Mouse (Mus musculus): ENCODE measurements around the gene Slc38a5.

The Slc38a5 gene

DNA sequence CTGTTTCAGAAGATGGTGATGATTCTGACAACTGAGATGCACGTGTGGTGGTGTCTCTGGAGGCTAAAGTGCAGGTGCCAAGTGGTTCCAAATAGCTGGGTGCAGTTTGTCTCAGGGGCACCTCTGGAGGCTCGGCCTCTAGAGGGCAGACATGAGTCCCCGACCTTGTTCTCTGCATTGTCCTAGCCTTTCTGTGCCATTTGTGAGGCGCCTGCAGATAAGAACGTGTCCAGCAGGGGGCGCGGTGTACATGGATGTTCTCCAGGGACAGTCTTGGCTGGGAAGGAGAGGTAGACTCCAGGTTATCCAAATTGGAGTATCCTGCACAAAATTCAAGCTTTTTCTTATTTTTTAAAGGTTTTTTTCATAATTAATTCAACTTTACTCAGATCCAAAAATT lies 44.0 kb downstream of the Slc38a5 start:
- DNase-seq (ENCODE audit: low spot score) = peak; percentile 84

- no peak for DNase-seq (ENCODE audit: low spot score)
These were observed 56.2 kb downstream of the Slc38a5 start, which contains the start of gene Ssxb10 for GRCm38 (mm10) chrX:8327124-8327523. Ssxb10 (plus strand) TSS chrX:8327424.

All from testis, postnatal 10 days (tissue).